In the genomic region with DNA sequence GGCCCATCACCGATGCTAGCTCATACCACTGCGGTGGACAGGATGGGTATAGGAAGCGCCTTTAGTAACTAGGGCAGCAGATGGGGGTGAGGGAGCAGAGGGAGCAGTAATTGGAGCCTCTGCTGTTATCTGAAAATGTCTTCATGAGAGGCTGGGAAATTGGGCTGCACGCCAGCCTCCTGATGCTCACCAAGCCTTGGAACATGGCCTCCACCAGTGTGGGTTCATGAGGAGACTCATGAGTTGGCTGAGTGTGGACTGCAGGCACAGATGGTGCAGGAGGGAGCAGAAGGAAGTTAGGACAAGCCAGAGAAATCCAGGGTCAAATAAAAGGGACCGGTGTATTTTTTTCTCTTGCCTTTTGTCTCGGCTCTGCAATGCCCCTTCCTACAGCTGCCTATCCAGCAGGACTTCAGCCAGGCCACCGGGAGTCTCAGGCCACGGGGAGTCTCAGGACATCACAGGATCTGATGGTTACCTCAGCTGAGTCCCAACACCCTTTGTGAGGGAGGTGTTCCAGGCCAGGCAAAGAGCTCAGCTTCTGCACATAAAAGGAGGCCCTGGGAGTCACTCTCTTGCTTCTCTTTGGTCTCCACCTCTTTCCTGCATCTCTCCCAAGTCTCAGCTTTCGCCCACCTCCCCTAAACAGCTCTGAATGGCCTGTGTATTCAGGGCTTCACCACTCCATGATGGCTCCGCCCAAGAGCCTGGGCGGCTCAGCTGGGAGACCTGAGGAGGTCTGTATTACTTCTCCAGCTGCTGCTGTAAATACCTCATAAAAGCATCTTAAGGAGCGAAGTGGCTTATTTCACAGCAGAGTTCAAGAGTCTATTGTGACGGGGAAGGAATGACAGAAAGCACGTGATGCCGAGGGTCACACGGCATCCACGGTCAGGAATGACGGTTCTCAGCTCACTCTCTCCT, we compare ENCODE assay signal across 8 mouse cellular contexts. TPM values are rescaled to one million over a fixed set of nuclear protein-coding genes. Genes with fewer than 3 reads are reported as not detected.
DNase-seq lines count a peak whose midpoint lies in the region; ATAC-seq and TF ChIP-seq lines count a peak whose summit lies in the region.
"Had no signal": no experiment of that assay in that cellular context is flagged by ENCODE, and none has a peak within 500 bp of the region (broad histone marks: within the 10 kb centered on the region; RNA-seq: fewer than 3 reads in every experiment).

No protein-coding gene starts in this region.

- DNase-seq in lung, postnatal 36 days, result peak; percentile 42
- DNase-seq in lung, adult 2 months, result no peak
- DNase-seq in cerebellum, postnatal 25 days, result peak; percentile 94 to 96
- DNase-seq in heart, postnatal 14 days, result peak; percentile 60 to 75
- DNase-seq in ovary, postnatal 14 days (ENCODE audit: low spot score), result no peak
- DNase-seq: liver, embryonic 13.5 days had no signal

- no peaks in the 10 kb centered on the region for H3K36me3 ChIP-seq in stomach, embryonic 16.5 days (ENCODE audit: control insufficient read depth, insufficient read depth, low read length)
- H3K36me3 ChIP-seq in liver, embryonic 12.5 days, result peaks cover 3% of the 10 kb centered on the region; the same call in 1 of the 2 replicates
- H3K36me3 ChIP-seq: liver, embryonic 13.5 days had no signal

- no peak for ATAC-seq in stomach, embryonic 16.5 days (ENCODE audit: insufficient read depth, low FRiP score)
- no peak for ATAC-seq in liver, embryonic 12.5 days

- no peak overlapping the region for H3K9ac ChIP-seq in stomach, embryonic 16.5 days (ENCODE audit: low read length)
- H3K9ac ChIP-seq in liver, embryonic 12.5 days, result no peak overlapping the region
- H3K9ac ChIP-seq: liver, embryonic 13.5 days had no signal

- H3K27me3 ChIP-seq in stomach, embryonic 16.5 days (ENCODE audit: control insufficient read depth, insufficient read depth, low read length), result no peaks in the 10 kb centered on the region
- peaks cover 18% of the 10 kb centered on the region for H3K27me3 ChIP-seq in liver, embryonic 12.5 days (replicated peaks)

- intact Hi-C loops in heart, postnatal 14 days (cut with DNase I), result no loop called here

- peaks cover 10% of the 10 kb centered on the region for H3K4me1 ChIP-seq in lung, adult 2 months (ENCODE audit: control insufficient read depth, insufficient read depth, low read length)
- H3K4me1 ChIP-seq in stomach, embryonic 16.5 days (ENCODE audit: control insufficient read depth, insufficient read depth, low read length), result peaks cover 45% of the 10 kb centered on the region
- H3K4me1 ChIP-seq in liver, embryonic 12.5 days, result peaks cover 52% of the 10 kb centered on the region

- TF ChIP-seq CTCF in lung, adult 2 months (IDR thresholded peaks at IDR 0.05; ENCODE audit: insufficient read depth, low read length), result no peak

- no peaks in the 10 kb centered on the region for H3K9me3 ChIP-seq in stomach, embryonic 16.5 days (replicated peaks; ENCODE audit: control insufficient read depth, low read length)
- no peaks in the 10 kb centered on the region for H3K9me3 ChIP-seq in liver, embryonic 12.5 days (replicated peaks)
- H3K9me3 ChIP-seq: liver, embryonic 13.5 days had no signal

- TF ChIP-seq POLR2A in lung, adult 2 months (IDR thresholded peaks at IDR 0.05; ENCODE audit: borderline replicate concordance, extremely low read depth, low read depth, low read length), result no peak

- H3K4me3 ChIP-seq in lung, adult 2 months (replicated peaks; ENCODE audit: extremely low read depth, low read depth, low read length), result no peak overlapping the region
- H3K4me3 ChIP-seq in stomach, embryonic 16.5 days (replicated peaks; ENCODE audit: low read length), result no peak overlapping the region
- no peak overlapping the region for H3K4me3 ChIP-seq in liver, embryonic 12.5 days
- H3K4me3 ChIP-seq: liver, embryonic 13.5 days had no signal

- WGBS in lung, adult 2 months, result 63% methylated on average over 18 of the region's 18 CpGs
- WGBS in stomach, embryonic 16.5 days, result 54% methylated on average over 18 of the region's 18 CpGs
- 67% methylated on average over 18 of the region's 18 CpGs for WGBS in liver, embryonic 12.5 days (ENCODE audit: insufficient replicate concordance)

- H3K4me2 ChIP-seq in stomach, embryonic 16.5 days (ENCODE audit: low read depth, low read length), result no peak overlapping the region
- no peak overlapping the region for H3K4me2 ChIP-seq in liver, embryonic 12.5 days
- H3K4me2 ChIP-seq: liver, embryonic 13.5 days had no signal

- H3K27ac ChIP-seq in stomach, embryonic 16.5 days (ENCODE audit: low read length), result peak overlapping the region; percentile 3; the same call in 1 of the 2 replicates
- H3K27ac ChIP-seq in liver, embryonic 12.5 days, result no peak overlapping the region
- H3K27ac ChIP-seq: liver, embryonic 13.5 days had no signal

RNA-seq across cellular contexts. Expression of gene Tmem51, which starts 23.4 kb away (rescaled TPM):
- polyA plus RNA-seq in lung, adult 2 months (2012; rRNA removed), result 12.9 and 16.5 TPM in 2 replicates
- total RNA-seq in heart, postnatal 14 days (2021), result 10 to 100 TPM; 12.0 to 12.7 TPM
- 79.2 and 87.9 TPM in 2 replicates for polyA plus RNA-seq in stomach, embryonic 16.5 days (2015; fragmentation: Nextera tagmentation; extraction: Ambion mirVana)
- 14.0 and 15.5 TPM in 2 replicates for polyA plus RNA-seq in liver, embryonic 12.5 days (2016; fragmentation: Nextera tagmentation; extraction: Ambion mirVana)

RNA-seq across cellular contexts. Expression of gene Fhad1, which starts 45.8 kb away (rescaled TPM):
- polyA plus RNA-seq in lung, adult 2 months (2012; rRNA removed), result 6.9 and 7.9 TPM in 2 replicates
- under 1 TPM; 0.17 to 0.48 TPM for total RNA-seq in heart, postnatal 14 days (2021)
- 5.3 and 5.8 TPM in 2 replicates for polyA plus RNA-seq in stomach, embryonic 16.5 days (2015; fragmentation: Nextera tagmentation; extraction: Ambion mirVana)
- polyA plus RNA-seq in liver, embryonic 12.5 days (2016; fragmentation: Nextera tagmentation; extraction: Ambion mirVana), result 0.61 and 0.96 TPM in 2 replicates

Comparison
In these comparisons a context has a peak if more than half of its experiments do, and no peak if none do; other contexts are left out.
1. DNase-seq: peak in lung, postnatal 36 days (single experiment), cerebellum, postnatal 25 days (2 of 2) and heart, postnatal 14 days (2 of 2); none in lung, adult 2 months (single experiment) and ovary, postnatal 14 days (single experiment).